Mouse (Mus musculus) bone marrow, adult 2 months (tissue): ENCODE results near the gene Frmd5.

ENCODE experiments used
- CTCF ChIP-seq: fragments of 200-500 bp; IDR thresholded peaks from 2 replicates; pipeline ENCODE4 v1.5.1; 2011; ENCODE audit warnings: low read length, control low read depth; ENCODE audit not compliant: control insufficient read depth, insufficient read depth
- POLR2A ChIP-seq: fragments of 200-500 bp; IDR thresholded peaks from 2 replicates; pipeline ENCODE4 v1.6.1; 2011; ENCODE audit warnings: low read depth, mild to moderate bottlenecking, control low read depth, low read length, borderline replicate concordance; ENCODE audit not compliant: control insufficient read depth

GRCm38 (mm10) chr2:121630286-121630685 is 176.6 kb downstream of the Frmd5 start:
- TF ChIP-seq POLR2A (no peak), CTCF (no peak)
